Mouse (Mus musculus) lung, postnatal 0 days (tissue): Measurements from ENCODE around the gene Impg2. TPM values are rescaled to one million over a fixed set of nuclear protein-coding genes. Genes with fewer than 3 reads are reported as not detected.

Experiments used
- ATAC-seq: fragments of 200-750 bp; cut with Nextera tagmentation; 2 replicates; pipeline ENCODE4 v1.8.0; 2017; ENCODE audit warnings: moderate library complexity
- DNase-seq: peaks from one replicate; pipeline ENCODE4 v3.0.0-alpha.2; 2016; ENCODE audit warnings: low spot score
- H3K27ac ChIP-seq: fragments of 300-500 bp; sonication (generic); 2 replicates; pipeline ENCODE4 v1.5.1; 2014; ENCODE audit warnings: antibody characterized with exemption, mild to moderate bottlenecking, low read length, mixed read lengths
- H3K27me3 ChIP-seq: fragments of 300-500 bp; sonication (generic); replicated peaks from 2 replicates; pipeline ENCODE4 v1.6.1; 2014; ENCODE audit warnings: low read length, mixed read lengths; ENCODE audit not compliant: insufficient read depth
- H3K36me3 ChIP-seq: fragments of 300-500 bp; sonication (generic); 2 replicates; pipeline ENCODE4 v1.6.1; 2014; ENCODE audit warnings: low read length, mixed read lengths; ENCODE audit not compliant: insufficient read depth
- H3K4me1 ChIP-seq: fragments of 300-500 bp; sonication (generic); 2 replicates; pipeline ENCODE4 v1.6.1; 2014; ENCODE audit warnings: antibody characterized with exemption, low read depth, low read length, mixed read lengths; ENCODE audit not compliant: insufficient read depth
- H3K4me2 ChIP-seq: fragments of 300-500 bp; sonication (generic); replicated peaks from 2 replicates; pipeline ENCODE4 v1.6.1; 2014; ENCODE audit warnings: low read depth, mild to moderate bottlenecking, low read length, moderate library complexity, mixed read lengths
- H3K4me3 ChIP-seq: fragments of 300-500 bp; sonication (generic); 2 replicates; pipeline ENCODE4 v1.5.1; 2014; ENCODE audit warnings: low read depth, low read length
- H3K9ac ChIP-seq: fragments of 300-500 bp; sonication (generic); replicated peaks from 2 replicates; pipeline ENCODE4 v1.6.1; 2014; ENCODE audit warnings: low read depth, mild to moderate bottlenecking
- H3K9me3 ChIP-seq: fragments of 300-500 bp; sonication (generic); 2 replicates; pipeline ENCODE4 v1.6.1; 2016; ENCODE audit warnings: low read length, mixed read lengths
- CTCF ChIP-seq: IDR thresholded peaks from 2 replicates; pipeline ENCODE4 v1.5.1; 2016; ENCODE audit warnings: antibody characterized with exemption, mild to moderate bottlenecking
- EP300 ChIP-seq: IDR thresholded peaks from 2 replicates; pipeline ENCODE4 v1.6.1; 2016; ENCODE audit warnings: antibody characterized with exemption, mild to moderate bottlenecking, control low read depth
- WGBS: fragments of 180-500 bp; shearing (Covaris S2); extraction: QIAGEN DNeasy Blood & Tissue Kit; methylation state at CpG from one replicate; pipeline ENCODE4 v1.1.7; 2014; 5-methylcytosine and 5-hydroxymethylcytosine counted together
- polyA plus RNA-seq: library from polyadenylated mRNA; unstranded; fragments of >200 nt; fragmentation: Nextera tagmentation; extraction: Ambion mirVana; gene quantifications from 2 replicates; pipeline ENCODE4 v1.2.1, GENCODE M21; 2015

The Impg2 gene
- polyA plus RNA-seq, 1 experiment from 2014 or later: 0.10 TPM

DNA sequence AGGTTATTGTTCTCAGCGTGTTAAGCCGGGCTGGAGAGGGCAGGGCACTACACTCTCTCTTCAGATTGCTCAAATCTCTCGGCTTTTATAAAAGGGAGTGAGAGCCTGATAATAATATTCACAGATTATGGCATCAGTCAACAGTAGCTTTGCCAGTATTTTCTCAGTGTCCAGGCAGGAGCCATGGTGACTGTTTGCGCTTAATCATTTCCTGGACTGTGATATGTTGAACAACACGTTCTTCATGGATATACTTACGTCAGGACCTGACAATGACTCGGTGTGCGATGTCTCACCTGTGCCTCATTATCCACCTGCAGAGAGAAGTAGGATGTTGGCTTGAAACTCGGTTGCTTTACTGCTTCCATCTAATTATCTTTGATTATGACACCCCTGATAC, 74.9 kb downstream of the Impg2 start:
- H3K27me3 ChIP-seq: no peaks in the 10 kb centered on the region
- no peak overlapping the region for H3K4me3 ChIP-seq
- no peak overlapping the region for H3K4me2 ChIP-seq
- DNase-seq: no peak
- H3K4me1 ChIP-seq: no peaks in the 10 kb centered on the region
- H3K36me3 ChIP-seq: no peaks in the 10 kb centered on the region
- TF ChIP-seq EP300: no peak
- no peak for TF ChIP-seq CTCF
- H3K27ac ChIP-seq: no peak overlapping the region
- 77% methylated on average over 9 of the region's 9 CpGs for WGBS
- ATAC-seq: no peak
- H3K9me3 ChIP-seq: no peaks in the 10 kb centered on the region
- no peak overlapping the region for H3K9ac ChIP-seq

DNA sequence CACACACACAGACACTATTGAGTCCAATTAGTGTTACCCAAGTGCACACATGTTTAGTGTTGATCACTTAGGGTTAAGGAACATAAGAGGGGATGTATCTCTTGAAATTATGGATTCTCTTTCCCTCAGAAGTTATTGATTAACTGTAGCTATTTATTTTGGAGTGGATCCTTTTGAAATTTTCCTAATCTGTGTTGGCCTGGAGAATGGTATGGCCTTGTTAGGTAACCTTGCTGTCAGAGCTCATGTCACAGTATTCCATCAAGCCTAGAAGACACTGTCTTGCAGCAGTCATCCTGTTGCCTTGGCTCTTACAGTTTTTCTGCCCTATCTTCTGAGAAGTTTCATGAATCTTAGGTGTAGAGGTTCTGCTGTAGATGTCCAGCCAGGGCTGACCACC, 75.6 kb downstream of the Impg2 start:
- no peaks in the 10 kb centered on the region for H3K27me3 ChIP-seq
- no peak for TF ChIP-seq EP300
- TF ChIP-seq CTCF: no peak
- H3K4me3 ChIP-seq: no peak overlapping the region
- H3K9ac ChIP-seq: no peak overlapping the region
- H3K27ac ChIP-seq: no peak overlapping the region
- H3K4me2 ChIP-seq: no peak overlapping the region
- H3K4me1 ChIP-seq: no peaks in the 10 kb centered on the region
- no peaks in the 10 kb centered on the region for H3K36me3 ChIP-seq
- no peaks in the 10 kb centered on the region for H3K9me3 ChIP-seq
- no peak for ATAC-seq
- DNase-seq: no peak

DNA sequence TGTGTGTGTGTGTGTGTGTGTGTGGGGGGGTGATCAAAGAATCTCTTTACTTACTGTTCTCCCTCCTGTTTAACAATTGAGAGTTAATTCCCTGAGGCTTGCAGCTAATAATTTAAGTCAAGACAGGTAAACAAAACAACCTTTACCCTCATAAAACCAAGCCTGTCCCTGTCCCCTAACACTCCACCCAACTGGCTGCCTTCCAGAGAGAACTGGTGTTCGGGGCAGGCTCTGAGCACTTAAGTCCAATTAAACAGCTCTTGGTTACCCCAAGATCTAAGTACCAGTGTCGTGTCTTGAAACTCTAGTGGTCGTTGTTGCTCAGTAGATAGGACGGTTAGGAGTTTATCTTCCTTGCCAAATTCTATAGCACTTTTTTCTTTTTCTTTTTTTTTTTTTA, 77.2 kb downstream of the Impg2 start:
- DNase-seq: no peak
- TF ChIP-seq CTCF: no peak
- no peak for TF ChIP-seq EP300
- H3K27ac ChIP-seq: no peak overlapping the region
- no peak overlapping the region for H3K4me2 ChIP-seq
- no peaks in the 10 kb centered on the region for H3K9me3 ChIP-seq
- no peak overlapping the region for H3K9ac ChIP-seq
- no peaks in the 10 kb centered on the region for H3K36me3 ChIP-seq
- ATAC-seq: no peak
- H3K4me1 ChIP-seq: no peaks in the 10 kb centered on the region
- H3K4me3 ChIP-seq: no peak overlapping the region
- 42% methylated on average over 4 of the region's 4 CpGs for WGBS
- H3K27me3 ChIP-seq: no peaks in the 10 kb centered on the region

- H3K4me2 ChIP-seq: no peak overlapping the region
- no peaks in the 10 kb centered on the region for H3K36me3 ChIP-seq
- DNase-seq (no peak), ATAC-seq (no peak)
- H3K9me3 ChIP-seq: no peaks in the 10 kb centered on the region
- no peak overlapping the region for H3K9ac ChIP-seq
- no peaks in the 10 kb centered on the region for H3K4me1 ChIP-seq
- TF ChIP-seq EP300: no peak
- TF ChIP-seq CTCF: no peak
- H3K27me3 ChIP-seq: no peaks in the 10 kb centered on the region
- H3K4me3 ChIP-seq: no peak overlapping the region
- no peak overlapping the region for H3K27ac ChIP-seq
- 88% methylated on average over 1 of the region's 1 CpGs for WGBS
These were observed 79.2 kb downstream of the Impg2 start for GRCm38 (mm10) chr16:56283330-56283729.

GRCm38 (mm10) chr16:56283873-56284272, 79.8 kb downstream of the Impg2 start:
- DNase-seq: no peak
- TF ChIP-seq CTCF (no peak), EP300 (no peak)
- Histone ChIP-seq H3K4me3 (no peak overlapping the region), H3K9ac (no peak overlapping the region), H3K9me3 (no peaks in the 10 kb centered on the region), H3K27me3 (no peaks in the 10 kb centered on the region), H3K27ac (no peak overlapping the region), H3K4me1 (no peaks in the 10 kb centered on the region), H3K4me2 (no peak overlapping the region), H3K36me3 (no peaks in the 10 kb centered on the region)
- WGBS: 57% methylated on average over 1 of the region's 1 CpGs
- ATAC-seq: no peak

DNA sequence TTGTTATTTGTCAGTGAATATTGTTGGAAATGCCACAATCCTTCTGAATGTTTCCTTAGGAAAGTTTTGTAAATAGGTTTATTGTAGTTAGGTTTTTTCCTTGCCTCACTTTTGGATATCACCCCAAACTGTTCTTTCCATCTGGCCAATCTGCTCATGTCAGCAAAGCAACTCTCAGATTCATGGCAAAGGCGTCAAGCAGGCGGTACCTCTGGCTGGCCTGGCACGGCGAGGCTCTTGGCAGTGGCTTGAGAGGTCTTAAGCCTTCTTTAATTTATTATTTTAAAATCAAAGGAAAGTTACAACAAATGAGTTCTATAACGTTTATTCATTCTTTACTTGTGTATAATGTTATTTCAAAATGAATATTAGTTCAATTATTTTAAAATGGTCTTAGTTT, 82.0 kb downstream of the Impg2 start:
- WGBS: 67% methylated on average over 5 of the region's 5 CpGs
- Histone ChIP-seq H3K4me3 (no peak overlapping the region), H3K27me3 (no peaks in the 10 kb centered on the region), H3K9me3 (no peaks in the 10 kb centered on the region), H3K36me3 (no peaks in the 10 kb centered on the region), H3K9ac (no peak overlapping the region), H3K4me2 (no peak overlapping the region), H3K4me1 (no peaks in the 10 kb centered on the region), H3K27ac (no peak overlapping the region)
- ATAC-seq (no peak), DNase-seq (no peak)
- TF ChIP-seq EP300: no peak
- no peak for TF ChIP-seq CTCF

DNA sequence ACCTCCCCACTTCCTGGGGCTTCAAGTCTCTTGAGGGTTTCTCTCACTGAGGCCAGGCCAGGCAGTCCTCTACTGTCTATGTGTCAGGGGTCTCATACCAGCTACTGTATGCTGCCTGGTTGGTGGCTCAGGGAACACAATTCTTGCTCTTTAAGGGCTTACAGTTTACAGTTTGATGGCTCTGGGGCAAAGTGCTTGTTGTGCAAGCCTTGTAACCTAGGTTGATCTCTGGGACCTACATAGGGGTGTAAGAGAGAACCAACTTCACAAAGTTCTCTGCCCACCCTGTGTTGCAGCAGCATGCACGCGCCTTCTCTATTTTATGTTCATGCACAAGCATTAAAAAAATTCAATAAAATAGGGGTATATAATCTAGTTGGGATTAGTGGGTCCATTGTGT, 82.9 kb downstream of the Impg2 start:
- WGBS: 100% methylated on average over 2 of the region's 2 CpGs
- Histone ChIP-seq H3K27me3 (no peaks in the 10 kb centered on the region), H3K9ac (no peak overlapping the region), H3K4me2 (no peak overlapping the region), H3K4me3 (no peak overlapping the region), H3K27ac (no peak overlapping the region), H3K4me1 (no peaks in the 10 kb centered on the region), H3K36me3 (no peaks in the 10 kb centered on the region), H3K9me3 (no peaks in the 10 kb centered on the region)
- TF ChIP-seq CTCF (no peak), EP300 (no peak)
- no peak for DNase-seq
- no peak for ATAC-seq
